Mouse (Mus musculus): ENCODE measurements at regions not wholly inside any gene's neighbourhood (a gene's known extent, or its start where the extent isn't known, plus 50 kb on each side); places are given as distances from the start of the nearest gene placed in this dataset.
A peak's percentile ranks its signal among the peaks of the same experiment; 100 is the strongest.
"Not testable (repeated sequence)": the region's sequence is repeated elsewhere in the genome, so short reads cannot be mapped to it uniquely, and the experiment has no call there.

GRCm38 (mm10) chr12:71718412-71718811, 112.5 kb upstream of the Daam1 start:
- DNase-seq (ENCODE audit: low spot score), result not testable (repeated sequence)

GRCm38 (mm10) chr12:71718911-71719310, 112.0 kb upstream of the Daam1 start:
- DNase-seq (ENCODE audit: low spot score), result no peak

GRCm38 (mm10) chr12:71725140-71725539, 105.7 kb upstream of the Daam1 start:
- no peak for DNase-seq (ENCODE audit: low spot score)

GRCm38 (mm10) chr12:71725713-71726336, 105.1 kb upstream of the Daam1 start:
- no peak for DNase-seq (ENCODE audit: low spot score)

GRCm38 (mm10) chr12:71743345-71743744, 87.5 kb upstream of the Daam1 start:
- no peak for DNase-seq (ENCODE audit: low spot score)

- no peak for DNase-seq (ENCODE audit: low spot score)
These were observed 84.9 kb upstream of the Daam1 start for GRCm38 (mm10) chr12:71746011-71746410.

- DNase-seq (ENCODE audit: low spot score), result no peak
These were observed 83.5 kb upstream of the Daam1 start for GRCm38 (mm10) chr12:71747386-71747785.

- peak; percentile 2 for DNase-seq (ENCODE audit: low spot score)
These were observed 83.0 kb upstream of the Daam1 start for GRCm38 (mm10) chr12:71747831-71748368.

GRCm38 (mm10) chr12:71748731-71749130, 82.1 kb upstream of the Daam1 start:
- DNase-seq (ENCODE audit: low spot score), result peak; percentile 62

- DNase-seq (ENCODE audit: low spot score), result no peak
These were observed 81.2 kb upstream of the Daam1 start for GRCm38 (mm10) chr12:71749668-71750067.

GRCm38 (mm10) chr12:71752741-71753260, 78.1 kb upstream of the Daam1 start:
- no peak for DNase-seq (ENCODE audit: low spot score)

- DNase-seq (ENCODE audit: low spot score), result no peak
These were observed 77.6 kb upstream of the Daam1 start for GRCm38 (mm10) chr12:71753276-71753675.

- DNase-seq (ENCODE audit: low spot score), result no peak
These were observed 67.7 kb upstream of the Daam1 start for GRCm38 (mm10) chr12:71763194-71763593.

GRCm38 (mm10) chr12:71766086-71766485, 64.8 kb upstream of the Daam1 start:
- DNase-seq (ENCODE audit: low spot score), result no peak

GRCm38 (mm10) chr12:71766636-71767035, 64.2 kb upstream of the Daam1 start:
- DNase-seq (ENCODE audit: low spot score), result no peak

- DNase-seq (ENCODE audit: low spot score), result no peak
These were observed 63.0 kb upstream of the Daam1 start for GRCm38 (mm10) chr12:71767896-71768295.

GRCm38 (mm10) chr12:71768471-71768870, 62.4 kb upstream of the Daam1 start:
- peak; percentile 24 for DNase-seq (ENCODE audit: low spot score)

- no peak for DNase-seq (ENCODE audit: low spot score)
These were observed 62.0 kb upstream of the Daam1 start for GRCm38 (mm10) chr12:71768890-71769289.

GRCm38 (mm10) chr12:71769302-71769701, 61.6 kb upstream of the Daam1 start:
- DNase-seq (ENCODE audit: low spot score), result no peak

- no peak for DNase-seq (ENCODE audit: low spot score)
These were observed 57.0 kb upstream of the Daam1 start for GRCm38 (mm10) chr12:71773891-71774290.

- DNase-seq (ENCODE audit: low spot score), result no peak
These were observed 55.8 kb upstream of the Daam1 start for GRCm38 (mm10) chr12:71775126-71775525.

GRCm38 (mm10) chr12:71778137-71778536, 52.7 kb upstream of the Daam1 start:
- DNase-seq (ENCODE audit: low spot score), result peak; percentile 6

GRCm38 (mm10) chr12:71778948-71779347, 51.9 kb upstream of the Daam1 start:
- no peak for DNase-seq (ENCODE audit: low spot score)

GRCm38 (mm10) chr12:71779418-71779817, 51.5 kb upstream of the Daam1 start:
- no peak for DNase-seq (ENCODE audit: low spot score)
